Mouse (Mus musculus): ENCODE measurements around the gene Cacna2d3. TPM values are rescaled to one million over a fixed set of nuclear protein-coding genes. Genes with fewer than 3 reads are reported as not detected.

Gene Cacna2d3
- polyA plus RNA-seq, 1 experiment from 2014 or later, result 38.5 TPM

GRCm38 (mm10) chr14:29027276-29027675 lies 694.4 kb downstream of the Cacna2d3 start:
- no peak overlapping the region for H3K27ac ChIP-seq (replicated peaks; ENCODE audit: low read depth, low read length)
- H3K36me3 ChIP-seq (ENCODE audit: control insufficient read depth, insufficient read depth, low read length), result no peaks in the 10 kb centered on the region
- no peak for DNase-seq
- H3K9me3 ChIP-seq (ENCODE audit: control insufficient read depth, low read length), result no peaks in the 10 kb centered on the region
- H3K9ac ChIP-seq (replicated peaks; ENCODE audit: low read length), result no peak overlapping the region
- no peaks in the 10 kb centered on the region for H3K27me3 ChIP-seq (ENCODE audit: control insufficient read depth, insufficient read depth, low read length)
- WGBS, result 90% methylated on average over 5 of the region's 5 CpGs
- no peak for ATAC-seq (ENCODE audit: low FRiP score, low TSS enrichment)
- H3K4me2 ChIP-seq (ENCODE audit: low read length), result no peak overlapping the region
- peaks cover 20% of the 10 kb centered on the region for H3K4me1 ChIP-seq (ENCODE audit: control insufficient read depth, insufficient read depth, low read length)
- no peak overlapping the region for H3K4me3 ChIP-seq (replicated peaks; ENCODE audit: low read depth, low read length)

GRCm38 (mm10) chr14:29025335-29025734 lies 696.3 kb downstream of the Cacna2d3 start:
- Histone ChIP-seq H3K4me3 (replicated peaks; ENCODE audit: low read depth, low read length) (no peak overlapping the region), H3K4me1 (ENCODE audit: control insufficient read depth, insufficient read depth, low read length) (peaks cover 15% of the 10 kb centered on the region), H3K36me3 (ENCODE audit: control insufficient read depth, insufficient read depth, low read length) (no peaks in the 10 kb centered on the region), H3K9me3 (ENCODE audit: control insufficient read depth, low read length) (no peaks in the 10 kb centered on the region), H3K27me3 (ENCODE audit: control insufficient read depth, insufficient read depth, low read length) (no peaks in the 10 kb centered on the region), H3K9ac (replicated peaks; ENCODE audit: low read length) (no peak overlapping the region), H3K27ac (replicated peaks; ENCODE audit: low read depth, low read length) (no peak overlapping the region), H3K4me2 (ENCODE audit: low read length) (no peak overlapping the region)
- DNase-seq (no peak), ATAC-seq (ENCODE audit: low FRiP score, low TSS enrichment) (no peak)
- 85% methylated on average over 6 of the region's 6 CpGs for WGBS

- no peak for ATAC-seq (ENCODE audit: low FRiP score, low TSS enrichment)
- H3K4me3 ChIP-seq (replicated peaks; ENCODE audit: low read depth, low read length), result no peak overlapping the region
- no peak for DNase-seq
- H3K4me1 ChIP-seq (ENCODE audit: control insufficient read depth, insufficient read depth, low read length), result 0 out of 2 replicates have a peak, but pooled peaks cover 3% of the 10 kb centered on the region
- no peak overlapping the region for H3K9ac ChIP-seq (replicated peaks; ENCODE audit: low read length)
- no peak overlapping the region for H3K4me2 ChIP-seq (ENCODE audit: low read length)
- no peaks in the 10 kb centered on the region for H3K9me3 ChIP-seq (ENCODE audit: control insufficient read depth, low read length)
- 97% methylated on average over 4 of the region's 4 CpGs for WGBS
- H3K27ac ChIP-seq (replicated peaks; ENCODE audit: low read depth, low read length), result no peak overlapping the region
- H3K36me3 ChIP-seq (ENCODE audit: control insufficient read depth, insufficient read depth, low read length), result no peaks in the 10 kb centered on the region
- no peaks in the 10 kb centered on the region for H3K27me3 ChIP-seq (ENCODE audit: control insufficient read depth, insufficient read depth, low read length)
These were observed 698.4 kb downstream of the Cacna2d3 start for GRCm38 (mm10) chr14:29023246-29023645.

- Histone ChIP-seq H3K27me3 (ENCODE audit: control insufficient read depth, insufficient read depth, low read length) (no peaks in the 10 kb centered on the region), H3K9me3 (ENCODE audit: control insufficient read depth, low read length) (no peaks in the 10 kb centered on the region), H3K4me2 (ENCODE audit: low read length) (no peak overlapping the region), H3K36me3 (ENCODE audit: control insufficient read depth, insufficient read depth, low read length) (no peaks in the 10 kb centered on the region), H3K27ac (replicated peaks; ENCODE audit: low read depth, low read length) (no peak overlapping the region), H3K4me3 (replicated peaks; ENCODE audit: low read depth, low read length) (no peak overlapping the region), H3K4me1 (ENCODE audit: control insufficient read depth, insufficient read depth, low read length) (peaks cover 1% of the 10 kb centered on the region), H3K9ac (replicated peaks; ENCODE audit: low read length) (no peak overlapping the region)
- no peak for ATAC-seq (ENCODE audit: low FRiP score, low TSS enrichment)
- WGBS, result 94% methylated on average over 4 of the region's 4 CpGs
- no peak for DNase-seq
These were observed 700.4 kb downstream of the Cacna2d3 start for GRCm38 (mm10) chr14:29021295-29021694.

GRCm38 (mm10) chr14:29018316-29019000 lies 703.2 kb downstream of the Cacna2d3 start:
- Histone ChIP-seq H3K27ac (replicated peaks; ENCODE audit: low read depth, low read length) (no peak overlapping the region), H3K27me3 (ENCODE audit: control insufficient read depth, insufficient read depth, low read length) (no peaks in the 10 kb centered on the region), H3K9ac (replicated peaks; ENCODE audit: low read length) (no peak overlapping the region), H3K4me1 (ENCODE audit: control insufficient read depth, insufficient read depth, low read length) (peaks cover 8% of the 10 kb centered on the region), H3K36me3 (ENCODE audit: control insufficient read depth, insufficient read depth, low read length) (no peaks in the 10 kb centered on the region), H3K4me3 (replicated peaks; ENCODE audit: low read depth, low read length) (no peak overlapping the region), H3K9me3 (ENCODE audit: control insufficient read depth, low read length) (no peaks in the 10 kb centered on the region), H3K4me2 (ENCODE audit: low read length) (no peak overlapping the region)
- DNase-seq (no peak), ATAC-seq (ENCODE audit: low FRiP score, low TSS enrichment) (no peak)
- 7% methylated on average over 7 of the region's 7 CpGs for WGBS

- no peak within 1 kb of the TSS for H3K4me2 ChIP-seq (ENCODE audit: low read length)
- H3K4me1 ChIP-seq (ENCODE audit: control insufficient read depth, insufficient read depth, low read length), result peaks cover 8% of the 10 kb centered on the region
- ATAC-seq (ENCODE audit: low FRiP score, low TSS enrichment), result no peak
- H3K27me3 ChIP-seq (ENCODE audit: control insufficient read depth, insufficient read depth, low read length), result no peaks in the 10 kb centered on the region
- 1% methylated on average over 5 of the region's 5 CpGs for WGBS
- H3K9me3 ChIP-seq (ENCODE audit: control insufficient read depth, low read length), result no peaks in the 10 kb centered on the region
- H3K9ac ChIP-seq (replicated peaks; ENCODE audit: low read length), result no peak within 1 kb of the TSS
- no peak within 1 kb of the TSS for H3K4me3 ChIP-seq (replicated peaks; ENCODE audit: low read depth, low read length)
- peak; percentile 37 for DNase-seq
- no peak within 1 kb of the TSS for H3K27ac ChIP-seq (replicated peaks; ENCODE audit: low read depth, low read length)
- no peaks in the 10 kb centered on the region for H3K36me3 ChIP-seq (ENCODE audit: control insufficient read depth, insufficient read depth, low read length)
These were observed 703.8 kb downstream of the Cacna2d3 start, which contains the start of gene Lrtm1 for GRCm38 (mm10) chr14:29017883-29018282. Gene Lrtm1 (plus strand): TSS chr14:29018208.

GRCm38 (mm10) chr14:29015896-29016295 lies 705.8 kb downstream of the Cacna2d3 start:
- peak; percentile 71 for DNase-seq
- Histone ChIP-seq H3K27ac (replicated peaks; ENCODE audit: low read depth, low read length) (no peak overlapping the region), H3K36me3 (ENCODE audit: control insufficient read depth, insufficient read depth, low read length) (no peaks in the 10 kb centered on the region), H3K4me1 (ENCODE audit: control insufficient read depth, insufficient read depth, low read length) (peaks cover 8% of the 10 kb centered on the region), H3K9ac (replicated peaks; ENCODE audit: low read length) (no peak overlapping the region), H3K27me3 (ENCODE audit: control insufficient read depth, insufficient read depth, low read length) (no peaks in the 10 kb centered on the region), H3K9me3 (ENCODE audit: control insufficient read depth, low read length) (no peaks in the 10 kb centered on the region), H3K4me3 (replicated peaks; ENCODE audit: low read depth, low read length) (no peak overlapping the region), H3K4me2 (ENCODE audit: low read length) (no peak overlapping the region)
- 13% methylated on average over 5 of the region's 5 CpGs for WGBS
- ATAC-seq (ENCODE audit: low FRiP score, low TSS enrichment), result no peak

GRCm38 (mm10) chr14:29014680-29015079 lies 707.0 kb downstream of the Cacna2d3 start:
- H3K27me3 ChIP-seq (ENCODE audit: control insufficient read depth, insufficient read depth, low read length), result no peaks in the 10 kb centered on the region
- WGBS, result 85% methylated on average over 2 of the region's 2 CpGs
- H3K4me2 ChIP-seq (ENCODE audit: low read length), result no peak overlapping the region
- DNase-seq, result no peak
- no peak overlapping the region for H3K9ac ChIP-seq (replicated peaks; ENCODE audit: low read length)
- no peak overlapping the region for H3K4me3 ChIP-seq (replicated peaks; ENCODE audit: low read depth, low read length)
- no peak overlapping the region for H3K27ac ChIP-seq (replicated peaks; ENCODE audit: low read depth, low read length)
- no peak for ATAC-seq (ENCODE audit: low FRiP score, low TSS enrichment)
- no peaks in the 10 kb centered on the region for H3K36me3 ChIP-seq (ENCODE audit: control insufficient read depth, insufficient read depth, low read length)
- no peaks in the 10 kb centered on the region for H3K9me3 ChIP-seq (ENCODE audit: control insufficient read depth, low read length)
- H3K4me1 ChIP-seq (ENCODE audit: control insufficient read depth, insufficient read depth, low read length), result peaks cover 8% of the 10 kb centered on the region

GRCm38 (mm10) chr14:29013161-29013560 lies 708.5 kb downstream of the Cacna2d3 start:
- no peaks in the 10 kb centered on the region for H3K27me3 ChIP-seq (ENCODE audit: control insufficient read depth, insufficient read depth, low read length)
- ATAC-seq (ENCODE audit: low FRiP score, low TSS enrichment), result no peak
- H3K4me3 ChIP-seq (replicated peaks; ENCODE audit: low read depth, low read length), result no peak overlapping the region
- no peak for DNase-seq
- 80% methylated on average over 3 of the region's 3 CpGs for WGBS
- H3K4me2 ChIP-seq (ENCODE audit: low read length), result no peak overlapping the region
- no peaks in the 10 kb centered on the region for H3K9me3 ChIP-seq (ENCODE audit: control insufficient read depth, low read length)
- no peaks in the 10 kb centered on the region for H3K36me3 ChIP-seq (ENCODE audit: control insufficient read depth, insufficient read depth, low read length)
- no peak overlapping the region for H3K9ac ChIP-seq (replicated peaks; ENCODE audit: low read length)
- H3K27ac ChIP-seq (replicated peaks; ENCODE audit: low read depth, low read length), result no peak overlapping the region
- peaks cover 8% of the 10 kb centered on the region for H3K4me1 ChIP-seq (ENCODE audit: control insufficient read depth, insufficient read depth, low read length)

Data from midbrain, embryonic 14.5 days (tissue).